Mouse (Mus musculus) heart, embryonic 10.5 days (tissue): ENCODE measurements at regions not wholly inside any gene's neighbourhood (a gene's known extent, or its start where the extent isn't known, plus 50 kb on each side); places are given as distances from the start of the nearest gene placed in this dataset.
A peak's percentile ranks its signal among the peaks of the same experiment; 100 is the strongest.

Experiments used
- DNase-seq: peaks from one replicate; pipeline ENCODE4 v3.0.0-alpha.2; 2017; ENCODE audit warnings: low spot score
- H3K27ac ChIP-seq: fragments of 300-500 bp; sonication (generic); 2 replicates; pipeline ENCODE4 v1.5.1; 2016; ENCODE audit warnings: mild to moderate bottlenecking
- H3K27me3 ChIP-seq: fragments of 300-500 bp; sonication (generic); 2 replicates; pipeline ENCODE4 v1.6.1; 2016; ENCODE audit warnings: mild to moderate bottlenecking; ENCODE audit not compliant: poor library complexity, insufficient read depth, severe bottlenecking
- H3K36me3 ChIP-seq: fragments of 300-500 bp; sonication (generic); 2 replicates; pipeline ENCODE4 v1.6.1; 2016; ENCODE audit warnings: mild to moderate bottlenecking, moderate library complexity
- H3K4me1 ChIP-seq: fragments of 300-500 bp; sonication (generic); 2 replicates; pipeline ENCODE4 v1.6.1; 2016; ENCODE audit warnings: mild to moderate bottlenecking
- H3K4me3 ChIP-seq: fragments of 300-500 bp; sonication (generic); 2 replicates; pipeline ENCODE4 v1.5.1; 2016; ENCODE audit warnings: mild to moderate bottlenecking, moderate library complexity
- H3K9me3 ChIP-seq: fragments of 300-500 bp; sonication (generic); 2 replicates; pipeline ENCODE4 v1.6.1; 2016; ENCODE audit warnings: mild to moderate bottlenecking, moderate library complexity
- WGBS: fragments of 180-500 bp; shearing (Covaris S2); methylation state at CpG from one replicate; pipeline ENCODE4 v1.1.7; 2016; 5-methylcytosine and 5-hydroxymethylcytosine counted together

DNA sequence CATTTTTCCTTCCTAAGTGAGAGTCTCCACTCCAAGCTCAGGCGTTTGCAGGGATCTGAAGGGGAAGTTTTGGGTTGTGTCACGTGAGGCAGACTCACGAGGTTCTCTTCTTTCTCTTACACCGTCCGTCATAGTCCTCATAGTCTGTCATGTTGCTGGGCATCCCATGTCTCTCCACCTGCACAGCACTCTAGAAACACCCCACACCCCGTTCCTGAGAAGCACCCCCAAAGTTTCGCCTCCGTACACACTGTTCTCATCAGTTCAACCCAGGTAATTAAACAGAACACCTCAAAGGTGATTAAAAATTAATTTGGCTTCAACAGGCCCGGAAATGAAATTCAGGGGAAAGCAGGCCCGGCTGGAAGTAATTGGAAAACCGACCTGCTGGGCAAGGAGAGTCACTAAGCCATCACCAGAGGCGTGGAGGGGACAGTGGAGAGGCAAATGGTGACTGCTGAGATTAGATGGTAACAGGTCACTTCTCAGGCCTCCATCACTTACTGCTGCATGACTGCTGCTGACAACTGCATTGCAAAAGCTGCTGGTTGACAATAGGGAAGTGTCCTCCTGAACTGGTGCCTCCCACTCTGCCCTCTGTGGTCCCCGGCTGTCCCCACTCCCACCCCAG, 63.1 kb upstream of the Smndc1 start:
- peaks cover 8% of the 10 kb centered on the region; the same call in 1 of the 2 replicates for H3K27me3 ChIP-seq
- 68% methylated on average over 13 of the region's 13 CpGs for WGBS
- DNase-seq = no peak
- peaks cover 47% of the 10 kb centered on the region for H3K4me1 ChIP-seq
- H3K36me3 ChIP-seq = no peaks in the 10 kb centered on the region
- no peaks in the 10 kb centered on the region for H3K9me3 ChIP-seq
- no peak overlapping the region for H3K4me3 ChIP-seq
- H3K27ac ChIP-seq = 0 out of 2 replicates have a peak overlapping the region, but pooled peaks have one; percentile 13

DNA sequence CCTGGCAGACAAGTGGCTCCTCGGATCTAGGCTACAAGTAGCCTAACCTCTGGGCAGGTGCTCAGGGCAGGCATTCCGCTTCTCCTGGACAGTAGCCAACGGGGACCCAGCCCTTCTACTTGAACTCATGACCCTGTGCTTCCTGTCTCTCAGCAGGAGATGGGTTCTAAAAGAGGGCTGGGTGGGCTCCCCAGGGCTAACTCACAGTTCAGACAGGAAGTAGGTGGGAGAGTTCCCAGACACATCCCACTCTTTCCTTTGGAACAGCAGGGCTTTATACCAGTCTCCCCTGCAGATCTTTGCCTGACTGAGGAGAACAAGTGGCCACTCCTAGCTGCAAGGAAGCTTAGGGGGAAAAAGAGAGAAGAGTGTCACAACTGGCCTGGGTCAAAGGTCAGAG, 62.0 kb upstream of the Smndc1 start:
- no peak overlapping the region for H3K27ac ChIP-seq
- no peak for DNase-seq
- H3K27me3 ChIP-seq = peaks cover 4% of the 10 kb centered on the region; the same call in 1 of the 2 replicates
- no peaks in the 10 kb centered on the region for H3K36me3 ChIP-seq
- no peaks in the 10 kb centered on the region for H3K9me3 ChIP-seq
- no peak overlapping the region for H3K4me3 ChIP-seq
- WGBS = 40% methylated on average over 3 of the region's 3 CpGs
- H3K4me1 ChIP-seq = peaks cover 43% of the 10 kb centered on the region

GRCm38 (mm10) chr19:53451388-53451922, 61.1 kb upstream of the Smndc1 start:
- WGBS = 67% methylated on average over 13 of the region's 13 CpGs
- Histone ChIP-seq H3K4me3 (no peak overlapping the region), H3K27ac (peak overlapping the region; percentile 52; the same call in 1 of the 2 replicates), H3K27me3 (peaks cover 13% of the 10 kb centered on the region; the same call in 1 of the 2 replicates), H3K9me3 (no peaks in the 10 kb centered on the region), H3K4me1 (peaks cover 47% of the 10 kb centered on the region), H3K36me3 (no peaks in the 10 kb centered on the region)
- no peak for DNase-seq

- 76% methylated on average over 16 of the region's 17 CpGs for WGBS
- no peaks in the 10 kb centered on the region for H3K36me3 ChIP-seq
- no peak for DNase-seq
- peaks cover 53% of the 10 kb centered on the region for H3K4me1 ChIP-seq
- no peaks in the 10 kb centered on the region for H3K9me3 ChIP-seq
- H3K4me3 ChIP-seq = no peak overlapping the region
- peaks cover 19% of the 10 kb centered on the region; the same call in 1 of the 2 replicates for H3K27me3 ChIP-seq
- H3K27ac ChIP-seq = peak overlapping the region; percentile 52; the same call in 1 of the 2 replicates
Observed at GRCm38 (mm10) chr19:53450624-53451387, 60.4 kb upstream of the Smndc1 start.

DNA sequence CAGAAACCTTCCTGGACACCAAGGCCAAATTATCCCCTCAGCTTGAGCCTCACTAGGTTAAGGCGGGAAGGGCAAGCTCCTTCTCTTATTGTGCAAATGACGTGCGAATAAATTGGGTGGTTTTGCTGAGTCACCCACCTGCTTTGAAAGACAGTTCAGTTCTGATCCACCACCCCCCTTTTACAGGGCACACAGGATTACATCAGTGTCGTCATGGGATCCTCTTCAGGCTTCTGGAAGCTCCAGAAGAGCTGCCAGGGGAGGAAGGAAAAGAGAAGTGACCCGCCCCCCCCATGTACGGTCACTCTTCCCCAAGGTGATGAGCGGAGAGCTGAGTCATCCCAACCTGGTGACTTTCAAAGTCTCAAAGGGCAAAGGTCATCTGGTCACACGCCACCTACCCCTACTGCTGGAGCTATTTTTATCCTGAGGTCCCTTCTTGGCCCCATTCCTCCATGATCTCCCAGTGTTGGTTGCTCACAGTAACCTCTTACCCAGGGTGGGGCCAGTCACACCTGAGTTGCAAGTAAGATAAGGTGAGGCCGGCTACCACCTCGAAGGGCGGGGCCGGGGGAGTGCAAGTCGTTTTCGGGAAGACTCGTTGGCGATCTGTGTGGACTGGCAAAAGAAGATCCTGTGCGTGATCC, 58.9 kb upstream of the Smndc1 start:
- H3K9me3 ChIP-seq = no peaks in the 10 kb centered on the region
- H3K36me3 ChIP-seq = no peaks in the 10 kb centered on the region
- no peak for DNase-seq
- H3K4me1 ChIP-seq = peaks cover 52% of the 10 kb centered on the region
- no peak overlapping the region for H3K27ac ChIP-seq
- no peak overlapping the region for H3K4me3 ChIP-seq
- peaks cover 23% of the 10 kb centered on the region; the same call in 1 of the 2 replicates for H3K27me3 ChIP-seq
- WGBS = 74% methylated on average over 17 of the region's 17 CpGs

GRCm38 (mm10) chr19:53448206-53448605, 57.8 kb upstream of the Smndc1 start:
- WGBS = 75% methylated on average over 10 of the region's 10 CpGs
- no peak for DNase-seq
- Histone ChIP-seq H3K4me1 (peaks cover 43% of the 10 kb centered on the region), H3K9me3 (no peaks in the 10 kb centered on the region), H3K36me3 (no peaks in the 10 kb centered on the region), H3K27ac (no peak overlapping the region), H3K27me3 (peaks cover 23% of the 10 kb centered on the region; the same call in 1 of the 2 replicates), H3K4me3 (no peak overlapping the region)

- Histone ChIP-seq H3K9me3 (no peaks in the 10 kb centered on the region), H3K4me1 (peaks cover 38% of the 10 kb centered on the region), H3K27ac (no peak overlapping the region), H3K4me3 (no peak overlapping the region), H3K36me3 (no peaks in the 10 kb centered on the region), H3K27me3 (peaks cover 23% of the 10 kb centered on the region; the same call in 1 of the 2 replicates)
- 79% methylated on average over 6 of the region's 6 CpGs for WGBS
- DNase-seq = no peak
Observed at GRCm38 (mm10) chr19:53447754-53448153, 57.4 kb upstream of the Smndc1 start.

- Histone ChIP-seq H3K27ac (0 out of 2 replicates have a peak overlapping the region, but pooled peaks have one; percentile 36), H3K4me1 (peaks cover 31% of the 10 kb centered on the region), H3K36me3 (no peaks in the 10 kb centered on the region), H3K4me3 (no peak overlapping the region), H3K27me3 (peaks cover 23% of the 10 kb centered on the region; the same call in 1 of the 2 replicates), H3K9me3 (no peaks in the 10 kb centered on the region)
- 53% methylated on average over 5 of the region's 5 CpGs for WGBS
- DNase-seq = no peak
Observed at GRCm38 (mm10) chr19:53446216-53446615, 55.8 kb upstream of the Smndc1 start.

DNA sequence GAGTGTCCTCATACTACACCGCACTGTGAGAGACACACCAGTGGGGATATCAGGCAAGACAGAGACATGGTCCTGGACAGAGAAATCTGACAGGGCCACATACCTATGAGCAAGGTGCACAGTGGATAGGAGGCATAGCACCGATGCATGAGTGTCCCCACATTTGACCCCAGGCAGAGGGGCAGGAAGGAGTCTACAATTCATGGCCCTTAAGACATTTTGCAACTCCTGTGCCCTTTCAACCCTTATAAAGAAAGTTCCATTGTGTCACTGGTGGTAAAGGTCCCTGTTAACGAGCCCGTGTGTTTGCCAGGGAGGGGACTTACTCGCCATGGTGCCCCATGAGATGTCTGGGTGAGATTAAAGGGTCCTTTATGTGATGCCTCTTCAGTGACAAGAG, 54.3 kb upstream of the Smndc1 start:
- no peak for DNase-seq
- Histone ChIP-seq H3K4me1 (peaks cover 32% of the 10 kb centered on the region), H3K27ac (no peak overlapping the region), H3K27me3 (peaks cover 23% of the 10 kb centered on the region; the same call in 1 of the 2 replicates), H3K36me3 (no peaks in the 10 kb centered on the region), H3K4me3 (no peak overlapping the region), H3K9me3 (no peaks in the 10 kb centered on the region)
- WGBS = 67% methylated on average over 5 of the region's 5 CpGs

- Histone ChIP-seq H3K4me3 (no peak overlapping the region), H3K36me3 (no peaks in the 10 kb centered on the region), H3K4me1 (peaks cover 36% of the 10 kb centered on the region), H3K27ac (no peak overlapping the region), H3K27me3 (peaks cover 23% of the 10 kb centered on the region; the same call in 1 of the 2 replicates), H3K9me3 (no peaks in the 10 kb centered on the region)
- no peak for DNase-seq
- 77% methylated on average over 22 of the region's 22 CpGs for WGBS
Observed at GRCm38 (mm10) chr19:53442756-53443654, 52.6 kb upstream of the Smndc1 start.

DNA sequence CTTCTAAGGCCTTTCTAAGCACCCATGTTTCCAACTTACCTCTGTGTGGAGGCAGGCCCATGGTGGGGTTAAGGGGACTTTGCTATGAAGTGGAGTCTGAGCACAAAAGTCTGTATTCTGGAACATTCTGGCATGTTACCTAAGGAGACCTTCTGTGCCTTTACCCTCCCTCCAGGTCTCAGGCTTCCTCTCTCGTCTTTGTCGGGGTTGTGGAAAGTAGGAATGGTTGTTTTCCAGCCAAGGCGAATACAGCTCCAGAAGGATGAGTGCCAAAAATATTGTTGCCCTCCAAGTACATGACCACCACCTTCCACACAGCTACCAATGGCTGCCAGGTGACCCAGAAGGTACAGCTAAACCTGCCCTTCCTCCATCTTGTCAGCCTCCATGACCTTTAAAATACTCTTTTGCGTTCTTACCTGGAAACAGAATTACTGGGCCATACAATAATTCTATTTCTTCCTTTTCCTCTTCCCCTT, 51.8 kb upstream of the Smndc1 start:
- Histone ChIP-seq H3K9me3 (no peaks in the 10 kb centered on the region), H3K36me3 (no peaks in the 10 kb centered on the region), H3K4me3 (no peak overlapping the region), H3K4me1 (peaks cover 44% of the 10 kb centered on the region), H3K27ac (no peak overlapping the region), H3K27me3 (peaks cover 17% of the 10 kb centered on the region; the same call in 1 of the 2 replicates)
- WGBS = 89% methylated on average over 4 of the region's 4 CpGs
- no peak for DNase-seq
